Comparison of ENCODE assay signal across 17 mouse cellular contexts in the genomic region with DNA sequence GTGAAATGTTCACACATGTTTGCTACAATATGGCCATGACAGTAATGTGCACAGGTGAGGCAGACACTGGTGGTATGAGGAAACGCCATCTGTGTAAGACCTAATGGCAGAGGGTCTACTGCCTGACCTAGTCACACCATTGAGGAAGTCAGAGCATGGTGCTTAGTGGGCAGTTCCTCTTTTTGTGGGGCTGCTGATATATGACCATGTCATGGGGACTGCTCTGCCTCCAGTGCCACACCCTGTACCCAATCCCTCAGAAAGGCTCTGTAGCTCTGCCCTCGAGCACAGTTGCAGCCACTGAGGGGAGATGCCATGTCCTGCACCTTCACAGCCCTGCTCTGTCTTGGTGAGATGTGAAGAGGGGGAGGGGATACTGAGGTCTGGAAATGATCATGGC. TPM values are rescaled to one million over a fixed set of nuclear protein-coding genes. Genes with fewer than 3 reads are reported as not detected.
DNase-seq lines count a peak whose midpoint lies in the region; TF ChIP-seq lines count a peak whose summit lies in the region.
"Not testable (repeated sequence)": the region's sequence is repeated elsewhere in the genome, so short reads cannot be mapped to it uniquely, and the experiment has no call there.
"Had no signal": no experiment of that assay in that cellular context is flagged by ENCODE, and none has a peak within 500 bp of the region (broad histone marks: within the 10 kb centered on the region; RNA-seq: fewer than 3 reads in every experiment).

No protein-coding gene starts in this region.

- TF ChIP-seq POLR2A in MEL (IDR thresholded peaks at IDR 0.05; ENCODE audit: control insufficient read depth in 1 of 2, insufficient read depth in 1 of 2, low read depth in 1 of 2, low read length in 2 of 2, poor library complexity in 1 of 2), result not testable (repeated sequence)
- peak; percentile 24; the same call in 1 of the 2 replicates for TF ChIP-seq POLR2A in lung, adult 2 months (IDR thresholded peaks at IDR 0.05; ENCODE audit: borderline replicate concordance, extremely low read depth, low read depth, low read length)

- not testable (repeated sequence) for H3K9ac ChIP-seq in MEL (ENCODE audit: control insufficient read depth, low read depth, low read length, poor library complexity, severe bottlenecking)

- DNase-seq in MEL (ENCODE audit: low read depth, low spot score), result peak; percentile 87
- peak; percentile 3 for DNase-seq in gastrocnemius, adult 18-20 months (ENCODE audit: low spot score)
- peak; percentile 5 to 41 for DNase-seq in heart, adult 9 months (ENCODE audit: low spot score in 2 of 2)
- peak; percentile 2 for DNase-seq in layer of hippocampus, adult 9-11 months
- DNase-seq in lung, adult 2 months, result not testable (repeated sequence)
- peak; percentile 13 for DNase-seq in skeletal muscle tissue, adult 2 months (ENCODE audit: low read depth, low spot score)
- DNase-seq in splenic B cell, adult 2 months (ENCODE audit: low read depth, low spot score), result peak; percentile 48

- TF ChIP-seq EP300 in MEL (IDR thresholded peaks at IDR 0.05; ENCODE audit: low read depth in 1 of 2, low read length in 2 of 2), result peak; percentile 11 to 81; a peak in 2 of 4 replicates

- not testable (repeated sequence) for H3K36me3 ChIP-seq in MEL (ENCODE audit: control insufficient read depth in 1 of 2, insufficient read depth in 2 of 2, low read length in 2 of 2); macrophage (ENCODE audit: inconsistent target); splenic B cell, adult 2 months (ENCODE audit: control insufficient read depth, insufficient read depth, low read length, poor library complexity, severe bottlenecking)

- H3K4me3 ChIP-seq in MEL (ENCODE audit: control insufficient read depth in 1 of 2, insufficient read depth in 1 of 2, low read depth in 2 of 2, low read length in 2 of 2); lung, adult 2 months (replicated peaks; ENCODE audit: extremely low read depth, low read depth, low read length); macrophage (ENCODE audit: inconsistent target): not testable (repeated sequence)

- H3K4me1 ChIP-seq in MEL (ENCODE audit: control insufficient read depth in 1 of 2, insufficient read depth in 2 of 2, low read length in 2 of 2); lung, adult 2 months (ENCODE audit: control insufficient read depth, insufficient read depth, low read length): not testable (repeated sequence)

- not testable (repeated sequence) for H3K27me3 ChIP-seq in MEL (ENCODE audit: control insufficient read depth in 1 of 2, insufficient read depth in 2 of 2, low read length in 2 of 2); splenic B cell, adult 2 months (ENCODE audit: control insufficient read depth, insufficient read depth, low read length, poor library complexity, severe bottlenecking)

- not testable (repeated sequence) for TF ChIP-seq RAD21 in MEL (IDR thresholded peaks at IDR 0.05; ENCODE audit: low read depth, low read length)

- H3K27ac ChIP-seq in MEL (ENCODE audit: control insufficient read depth, low read depth, low read length), result not testable (repeated sequence)
- H3K27ac ChIP-seq in macrophage, result peak overlapping the region; percentile 13; the same call in 1 of the 2 replicates

- H3K9me3 ChIP-seq in MEL (replicated peaks; ENCODE audit: insufficient read depth, low read length), result not testable (repeated sequence)

- WGBS in lung, adult 2 months, result 59% methylated on average over 2 of the region's 2 CpGs
- WGBS in macrophage (ENCODE audit: missing documents), result 10% methylated on average over 1 of the region's 2 CpGs

- TF ChIP-seq CTCF in MEL (IDR thresholded peaks at IDR 0.05 in 2 of 3, conservative IDR thresholded peaks at IDR 0.05 in 1 of 3; ENCODE audit: control insufficient read depth in 1 of 3, insufficient read depth in 1 of 3, low read depth in 2 of 3, low read length in 3 of 3, poor library complexity in 1 of 3, severe bottlenecking in 1 of 3); lung, adult 2 months (IDR thresholded peaks at IDR 0.05; ENCODE audit: insufficient read depth, low read length): not testable (repeated sequence)

- not testable (repeated sequence) for H3K79me2 ChIP-seq in MEL (ENCODE audit: control insufficient read depth, insufficient read depth, low read length, poor library complexity); macrophage (ENCODE audit: inconsistent target)

TF ChIP-seq in MEL, 35 proteins besides CTCF, POLR2A, EP300 and RAD21:
- TF ChIP-seq MYC (IDR thresholded peaks at IDR 0.05; ENCODE audit: low read depth, low read length), result peak; percentile 58; the same call in 1 of the 2 replicates
- TF ChIP-seq RCOR1 (IDR thresholded peaks at IDR 0.05; ENCODE audit: low read depth, low read length), result 0 out of 2 replicates have a peak, but pooled peaks have one; percentile 11
- TF ChIP-seq GATA1 (IDR thresholded peaks at IDR 0.05; ENCODE audit: low read depth, low read length), result 0 out of 2 replicates have a peak, but pooled peaks have one; percentile 23
- 0 out of 2 replicates have a peak, but pooled peaks have one; percentile 46 for TF ChIP-seq TBP (IDR thresholded peaks at IDR 0.05; ENCODE audit: low read depth, low read length)
- TF ChIP-seq ELF1 (IDR thresholded peaks at IDR 0.05; ENCODE audit: low read depth, low read length), result 0 out of 2 replicates have a peak, but pooled peaks have one; percentile 30

RNA-seq across cellular contexts. Expression of a gene that starts 36.3 kb away (rescaled TPM):
- not detected in 2 replicates for total RNA-seq in MEL (2012; rRNA removed)
- polyA plus RNA-seq in MEL (2012; ENCODE audit: insufficient read depth in 1 of 2, insufficient read length in 2 of 2, low read depth in 1 of 2, low replicate concordance in 2 of 2, missing spikeins in 1 of 2) (not detected), macrophage (2018) (0.11 to 0.27 TPM in 2 of 3 replicates, not detected in the other)
- total RNA-seq in gastrocnemius, adult 18-20 months (2021), result not detected
- polyA plus RNA-seq in lung, adult 2 months (2012; rRNA removed), result 3.1 and 3.3 TPM in 2 replicates
- total RNA-seq in macrophage (2018; cell fraction: chromatin; rRNA removed), result not detected
- under 1 TPM in 11 of 26 experiments, not detected in 15; 0.05 to 0.13 (median 0.09) TPM for total RNA-seq in macrophage (2018; cell fraction: cytosol; rRNA removed)
- not detected for total RNA-seq in macrophage (2018; cell fraction: nucleus; rRNA removed)
- total RNA-seq: ES-E14; layer of hippocampus, postnatal 25 days had no signal
- polyA plus RNA-seq: activated CD4-positive, CD25-positive, alpha-beta regulatory T cell, adult 4 months; CD4-positive, CD25-positive, alpha-beta regulatory T cell, adult 4 months; embryonic facial prominence, embryonic 14.5 days; forebrain, embryonic 13.5 days; hindbrain, embryonic 10.5 days; limb, embryonic 10.5 days; neural tube, embryonic 14.5 days had no signal
